Mouse (Mus musculus) heart, postnatal 14 days (tissue): ENCODE results near the gene Tcirg1. TPM values are rescaled to one million over a fixed set of nuclear protein-coding genes. Genes with fewer than 3 reads are reported as not detected.

Experiments used
- DNase-seq, 2 experiments: peaks; one replicate each; pipeline ENCODE4 v3.0.0; 2021 to 2022
- intact Hi-C: fragments of 180-260 bp; cut with DNase I; formaldehyde crosslinking; loops from one replicate; pipeline ENCODE4 v1.15.1; 2025
- total RNA-seq, 2 experiments: library from RNA; stranded (reverse); gene quantifications; 2 replicates each; pipeline ENCODE4 v1.2.3; 2021

The Tcirg1 gene
- total RNA-seq, 2 experiments from 2014 or later, result 16.0 to 20.4 TPM

GRCm38 (mm10) chr19:3903648-3904362 is 3.1 kb downstream of the Tcirg1 start:
- DNase-seq, result no peak
- intact Hi-C loops, result loop anchor here (5.0 kb wide), 1 partner anchor 33 kb away; the partner anchor contains the start of gene Unc93b1

GRCm38 (mm10) chr19:3902966-3903365 is 4.0 kb downstream of the Tcirg1 start:
- intact Hi-C loops, result loop anchor here (5.0 kb wide), 1 partner anchor 34 kb away; the partner anchor contains the start of gene Unc93b1
- DNase-seq, result no peak

GRCm38 (mm10) chr19:3899618-3900017 is 7.3 kb downstream of the Tcirg1 start:
- no peak for DNase-seq
- intact Hi-C loops, result loop anchor here (5.0 kb wide), 1 partner anchor 38 kb away; the partner anchor contains the start of gene Unc93b1

GRCm38 (mm10) chr19:3898952-3899351 is 8.0 kb downstream of the Tcirg1 start:
- no peak for DNase-seq
- intact Hi-C loops, result no loop called here

- intact Hi-C loops, result no loop called here
- no peak for DNase-seq
These were observed 9.4 kb downstream of the Tcirg1 start for GRCm38 (mm10) chr19:3897557-3897956.

GRCm38 (mm10) chr19:3896208-3896607 is 10.7 kb downstream of the Tcirg1 start:
- intact Hi-C loops, result no loop called here
- no peak for DNase-seq

GRCm38 (mm10) chr19:3895171-3895631 is 11.7 kb downstream of the Tcirg1 start:
- no peak for DNase-seq
- intact Hi-C loops, result no loop called here

- intact Hi-C loops, result no loop called here
- no peak for DNase-seq
These were observed 12.6 kb downstream of the Tcirg1 start for GRCm38 (mm10) chr19:3894294-3894693.

GRCm38 (mm10) chr19:3893545-3894116 is 13.3 kb downstream of the Tcirg1 start:
- no peak for DNase-seq
- intact Hi-C loops, result no loop called here

- intact Hi-C loops, result no loop called here
- DNase-seq, result no peak
These were observed 16.8 kb downstream of the Tcirg1 start for GRCm38 (mm10) chr19:3890181-3890580.

- DNase-seq, result no peak
- intact Hi-C loops, result loop anchor here (5.0 kb wide), 1 partner anchor 93 kb away; no protein-coding TSS in a partner anchor
These were observed 17.8 kb downstream of the Tcirg1 start for GRCm38 (mm10) chr19:3889096-3889495.

GRCm38 (mm10) chr19:3884325-3884990 is 22.5 kb downstream of the Tcirg1 start:
- no peak for DNase-seq
- intact Hi-C loops, result no loop called here

GRCm38 (mm10) chr19:3882214-3882613 is 24.7 kb downstream of the Tcirg1 start:
- no peak for DNase-seq
- intact Hi-C loops, result no loop called here

GRCm38 (mm10) chr19:3880054-3880848 is 26.7 kb downstream of the Tcirg1 start:
- intact Hi-C loops, result no loop called here
- DNase-seq, result no peak

GRCm38 (mm10) chr19:3875045-3875444 is 31.9 kb downstream of the Tcirg1 start:
- intact Hi-C loops, result no loop called here

GRCm38 (mm10) chr19:3872373-3872772 is 34.6 kb downstream of the Tcirg1 start:
- DNase-seq, result peak; percentile 33 to 51
- intact Hi-C loops, result no loop called here

More at GRCm38 (mm10) chr19:3875045-3875444, 31.9 kb downstream of the Tcirg1 start:
- DNase-seq, result no peak

- intact Hi-C loops, result no loop called here
- DNase-seq, result no peak
These were observed 35.5 kb downstream of the Tcirg1 start for GRCm38 (mm10) chr19:3871468-3871867.

GRCm38 (mm10) chr19:3868290-3868689 is 38.6 kb downstream of the Tcirg1 start:
- DNase-seq, result no peak
- intact Hi-C loops, result no loop called here

GRCm38 (mm10) chr19:3864960-3865359 is 42.0 kb downstream of the Tcirg1 start:
- DNase-seq, result no peak
- intact Hi-C loops, result no loop called here

- intact Hi-C loops, result no loop called here
- no peak for DNase-seq
These were observed 44.2 kb downstream of the Tcirg1 start for GRCm38 (mm10) chr19:3862713-3863112.
